Comparison of ENCODE assay signal across 8 mouse cellular contexts in genomic region chr14:46722031-46722430, GRCm38 (mm10). TPM values are rescaled to one million over a fixed set of nuclear protein-coding genes. Genes with fewer than 3 reads are reported as not detected.
A peak's percentile ranks its signal among the peaks of the same experiment; 100 is the strongest.
DNase-seq lines count a peak whose midpoint lies in the region; ATAC-seq lines count a peak whose summit lies in the region.

No protein-coding gene starts in this region.

- H3K4me2 ChIP-seq in hindbrain, embryonic 12.5 days (replicated peaks) = no peak overlapping the region
- no peak overlapping the region for H3K4me2 ChIP-seq in intestine, embryonic 16.5 days (ENCODE audit: low read depth, low read length)

- H3K36me3 ChIP-seq in hindbrain, embryonic 10.5 days = no peaks in the 10 kb centered on the region
- no peaks in the 10 kb centered on the region for H3K36me3 ChIP-seq in hindbrain, embryonic 12.5 days
- H3K36me3 ChIP-seq in intestine, embryonic 16.5 days (ENCODE audit: control insufficient read depth, insufficient read depth, low read length) = no peaks in the 10 kb centered on the region

- 83% methylated on average over 5 of the region's 5 CpGs for WGBS in hindbrain, embryonic 10.5 days
- WGBS in hindbrain, embryonic 12.5 days = 70% methylated on average over 5 of the region's 5 CpGs
- WGBS in intestine, embryonic 16.5 days = 41% methylated on average over 5 of the region's 5 CpGs

- peak; percentile 35 for DNase-seq in hindbrain, embryonic 10.5 days (ENCODE audit: low spot score)
- DNase-seq in 3T3-L1 (ENCODE audit: low read depth, low spot score) = peak; percentile 46
- peak; percentile 16 for DNase-seq in brain, adult 2 months (ENCODE audit: low read depth, low spot score)
- DNase-seq in lung, postnatal 4 days = peak; percentile 80 to 81
- no peak for DNase-seq in left cerebral cortex, adult 11 months (ENCODE audit: low spot score)

- H3K9ac ChIP-seq in hindbrain, embryonic 12.5 days = no peak overlapping the region
- H3K9ac ChIP-seq in intestine, embryonic 16.5 days (ENCODE audit: low read depth, low read length) = no peak overlapping the region

- no peak overlapping the region for H3K27ac ChIP-seq in hindbrain, embryonic 10.5 days
- H3K27ac ChIP-seq in hindbrain, embryonic 12.5 days = no peak overlapping the region
- H3K27ac ChIP-seq in intestine, embryonic 16.5 days (ENCODE audit: low read length) = no peak overlapping the region

- H3K4me1 ChIP-seq in hindbrain, embryonic 10.5 days (replicated peaks) = peaks cover 9% of the 10 kb centered on the region
- no peaks in the 10 kb centered on the region for H3K4me1 ChIP-seq in hindbrain, embryonic 12.5 days
- no peaks in the 10 kb centered on the region; the same call in 1 of the 2 replicates for H3K4me1 ChIP-seq in intestine, embryonic 16.5 days (ENCODE audit: control insufficient read depth, insufficient read depth, low read length)

- no peak overlapping the region for H3K4me3 ChIP-seq in hindbrain, embryonic 10.5 days
- H3K4me3 ChIP-seq in hindbrain, embryonic 12.5 days = no peak overlapping the region
- H3K4me3 ChIP-seq in intestine, embryonic 16.5 days (ENCODE audit: low read length) = no peak overlapping the region

- ATAC-seq in hindbrain, embryonic 12.5 days (ENCODE audit: low FRiP score) = no peak
- ATAC-seq in intestine, embryonic 16.5 days = peak; percentile 27
- no peak for ATAC-seq in megakaryocyte-erythroid progenitor cell, adult 5-6 weeks (replicated peaks; ENCODE audit: low FRiP score, low TSS enrichment, poor library complexity, severe bottlenecking)

- no peaks in the 10 kb centered on the region for H3K9me3 ChIP-seq in hindbrain, embryonic 10.5 days
- no peaks in the 10 kb centered on the region for H3K9me3 ChIP-seq in hindbrain, embryonic 12.5 days (replicated peaks)
- no peaks in the 10 kb centered on the region for H3K9me3 ChIP-seq in intestine, embryonic 16.5 days (ENCODE audit: control insufficient read depth, low read length)

- 0 out of 2 replicates have a peak, but pooled peaks cover 3% of the 10 kb centered on the region for H3K27me3 ChIP-seq in hindbrain, embryonic 10.5 days (ENCODE audit: insufficient read depth, poor library complexity, severe bottlenecking)
- H3K27me3 ChIP-seq in hindbrain, embryonic 12.5 days = peaks cover 3% of the 10 kb centered on the region; the same call in 1 of the 2 replicates
- H3K27me3 ChIP-seq in intestine, embryonic 16.5 days (replicated peaks; ENCODE audit: control insufficient read depth, insufficient read depth, low read length) = no peaks in the 10 kb centered on the region

RNA-seq across cellular contexts. Expression of gene Cdkn3, which starts 38.3 kb away (rescaled TPM):
- 46.6 and 47.0 TPM in 2 replicates for polyA plus RNA-seq in hindbrain, embryonic 10.5 days (2016; fragmentation: Nextera tagmentation; extraction: Ambion mirVana)
- 27.9 and 29.9 TPM in 2 replicates for polyA plus RNA-seq in hindbrain, embryonic 12.5 days (2016; fragmentation: Nextera tagmentation; extraction: Ambion mirVana)
- 53.8 and 61.1 TPM in 2 replicates for polyA plus RNA-seq in intestine, embryonic 16.5 days (2015; fragmentation: Nextera tagmentation; extraction: Ambion mirVana)
- total RNA-seq in megakaryocyte-erythroid progenitor cell, adult 5-6 weeks (2014; fragmentation: Nextera tagmentation) = 11.7 and 17.5 TPM in 2 replicates
- 13.0 and 16.6 TPM in 2 replicates for total RNA-seq in megakaryocyte-erythroid progenitor cell, adult 5-6 weeks (2017)
